Mouse (Mus musculus): Measurements from ENCODE around the gene Fasl.

- TF ChIP-seq CTCF (IDR thresholded peaks at IDR 0.05; ENCODE audit: extremely low read depth, insufficient read depth, insufficient read length, insufficient replicate concordance) (no peak), POLR2A (IDR thresholded peaks at IDR 0.05; ENCODE audit: low read depth, low read length) (no peak)
These were observed 21.6 kb downstream of the Fasl start for GRCm38 (mm10) chr1:161766656-161767055.

All from spleen, adult 2 months (tissue).